Mouse (Mus musculus): ENCODE measurements around the gene Zfp36.

GRCm38 (mm10) chr7:28419416-28419815, 39.4 kb upstream of the Zfp36 start:
- TF ChIP-seq GATA1 (IDR thresholded peaks at IDR 0.05; ENCODE audit: borderline replicate concordance, low read length) (no peak), FLI1 (IDR thresholded peaks at IDR 0.05; ENCODE audit: low read length) (no peak)
